Mouse (Mus musculus): ENCODE results near the gene Psd4. TPM values are rescaled to one million over a fixed set of nuclear protein-coding genes. Genes with fewer than 3 reads are reported as not detected.

Gene Psd4
- polyA plus RNA-seq, 1 experiment = 3.6 TPM

DNA sequence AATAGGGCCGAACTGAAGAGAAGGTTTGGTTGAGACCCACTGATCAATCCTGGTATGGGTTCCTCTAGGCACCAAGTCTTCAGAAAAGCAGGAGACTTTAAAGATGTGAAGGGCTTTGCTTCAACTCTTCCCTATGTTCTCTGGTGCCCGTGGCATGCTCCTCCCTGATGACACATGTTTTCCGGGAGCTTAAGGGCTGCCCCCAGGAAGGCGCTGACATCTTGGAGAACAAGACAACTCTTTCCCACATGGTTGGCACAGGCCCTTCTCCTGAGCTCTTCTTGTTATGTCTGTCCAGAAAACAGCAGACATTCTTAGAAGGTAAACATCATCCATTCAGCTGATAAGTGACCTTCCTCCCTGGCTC is 498 bp downstream of the Psd4 start:
- TF ChIP-seq CTCF (conservative IDR thresholded peaks at IDR 0.05; ENCODE audit: insufficient read depth, insufficient read length, low read depth, low read length) = no peak
- TF ChIP-seq POLR2A (IDR thresholded peaks at IDR 0.05; ENCODE audit: low read depth, low read length) = no peak
- DNase-seq = no peak
- Histone ChIP-seq H3K36me3 (ENCODE audit: control insufficient read depth, insufficient read depth, low read length) (no peaks in the 10 kb centered on the region), H3K4me1 (ENCODE audit: control insufficient read depth, insufficient read depth, low read length) (peaks cover 6% of the 10 kb centered on the region; the same call in 1 of the 2 replicates), H3K27ac (ENCODE audit: insufficient read depth, low read depth, low read length) (no peak overlapping the region), H3K27me3 (replicated peaks; ENCODE audit: control insufficient read depth, insufficient read depth, low read length) (no peaks in the 10 kb centered on the region), H3K4me3 (ENCODE audit: insufficient read depth, low read depth, low read length) (peak overlapping the region; percentile 34)
- WGBS = 69% methylated on average over 4 of the region's 4 CpGs

DNA sequence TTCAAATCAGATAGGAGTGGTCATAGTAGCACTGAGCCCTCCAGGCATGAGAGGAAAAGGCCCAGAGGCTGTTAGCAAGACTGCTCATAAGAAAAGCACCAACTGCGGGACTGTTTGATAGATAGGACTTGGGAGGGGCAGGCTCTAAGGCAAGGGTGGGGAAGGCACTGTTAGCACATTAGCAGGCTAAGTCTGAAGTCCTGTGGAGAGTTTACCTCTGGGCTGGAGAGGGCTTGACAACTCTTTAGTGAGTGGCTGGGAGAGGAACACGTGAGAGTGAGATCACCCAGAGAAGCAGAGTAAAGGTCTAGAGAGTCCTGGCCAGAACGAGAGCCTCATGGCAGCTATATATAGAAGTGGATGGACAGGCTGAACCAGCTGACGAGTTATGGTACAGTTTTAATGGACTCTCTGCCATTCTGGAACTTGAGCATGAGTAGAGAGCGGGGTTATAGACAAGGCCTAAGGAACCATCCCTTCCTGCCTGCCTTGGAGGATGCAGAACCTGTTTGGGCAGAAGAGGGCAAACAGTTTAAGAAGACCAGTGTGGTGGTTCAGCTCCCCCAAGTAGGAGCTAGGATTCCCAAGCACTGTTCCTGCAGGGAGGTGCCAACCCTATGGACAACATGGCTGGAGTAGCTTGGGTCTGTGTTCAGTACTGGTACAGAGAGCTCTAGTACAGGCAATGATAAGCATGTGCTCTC is 11.5 kb downstream of the Psd4 start:
- WGBS = 79% methylated on average over 5 of the region's 5 CpGs
- DNase-seq = no peak
- H3K27me3 ChIP-seq (replicated peaks; ENCODE audit: control insufficient read depth, insufficient read depth, low read length) = no peaks in the 10 kb centered on the region
- no peak overlapping the region for H3K27ac ChIP-seq (ENCODE audit: insufficient read depth, low read depth, low read length)
- TF ChIP-seq CTCF (conservative IDR thresholded peaks at IDR 0.05; ENCODE audit: insufficient read depth, insufficient read length, low read depth, low read length) = no peak
- no peak for TF ChIP-seq POLR2A (IDR thresholded peaks at IDR 0.05; ENCODE audit: low read depth, low read length)
- no peaks in the 10 kb centered on the region for H3K36me3 ChIP-seq (ENCODE audit: control insufficient read depth, insufficient read depth, low read length)
- H3K4me1 ChIP-seq (ENCODE audit: control insufficient read depth, insufficient read depth, low read length) = no peaks in the 10 kb centered on the region
- no peak overlapping the region for H3K4me3 ChIP-seq (ENCODE audit: insufficient read depth, low read depth, low read length)

GRCm38 (mm10) chr2:24382456-24383230 is 15.3 kb downstream of the Psd4 start:
- TF ChIP-seq POLR2A (IDR thresholded peaks at IDR 0.05; ENCODE audit: low read depth, low read length) (no peak), CTCF (conservative IDR thresholded peaks at IDR 0.05; ENCODE audit: insufficient read depth, insufficient read length, low read depth, low read length) (no peak)
- 79% methylated on average over 9 of the region's 9 CpGs for WGBS

DNA sequence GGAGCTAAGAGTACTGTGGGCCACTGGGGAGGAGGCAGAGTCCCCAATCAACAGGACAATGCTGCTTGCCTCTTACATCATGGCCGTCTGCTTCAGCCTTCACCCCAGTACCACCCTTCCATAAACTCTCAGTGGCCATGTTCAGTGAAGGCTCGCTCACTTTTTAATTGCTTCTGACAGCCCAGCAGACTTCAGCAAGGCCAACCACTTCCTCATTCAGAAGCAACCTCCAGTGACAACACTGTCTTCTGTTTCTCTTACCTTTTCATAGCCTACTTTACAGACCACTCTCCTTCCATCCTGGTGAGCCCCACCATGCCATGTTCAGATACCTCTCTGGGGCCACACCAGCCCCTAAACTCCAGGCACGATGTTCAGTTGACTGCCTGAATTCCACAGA is 16.3 kb downstream of the Psd4 start:
- no peaks in the 10 kb centered on the region for H3K27me3 ChIP-seq (replicated peaks; ENCODE audit: control insufficient read depth, insufficient read depth, low read length)
- WGBS = 73% methylated on average over 3 of the region's 3 CpGs
- no peak for TF ChIP-seq POLR2A (IDR thresholded peaks at IDR 0.05; ENCODE audit: low read depth, low read length)
- TF ChIP-seq CTCF (conservative IDR thresholded peaks at IDR 0.05; ENCODE audit: insufficient read depth, insufficient read length, low read depth, low read length) = no peak
- H3K27ac ChIP-seq (ENCODE audit: insufficient read depth, low read depth, low read length) = no peak overlapping the region
- H3K4me3 ChIP-seq (ENCODE audit: insufficient read depth, low read depth, low read length) = no peak overlapping the region
- H3K36me3 ChIP-seq (ENCODE audit: control insufficient read depth, insufficient read depth, low read length) = no peaks in the 10 kb centered on the region
- H3K4me1 ChIP-seq (ENCODE audit: control insufficient read depth, insufficient read depth, low read length) = no peaks in the 10 kb centered on the region
- no peak for DNase-seq

More at GRCm38 (mm10) chr2:24382456-24383230, 15.3 kb downstream of the Psd4 start:
- Histone ChIP-seq H3K36me3 (ENCODE audit: control insufficient read depth, insufficient read depth, low read length) (no peaks in the 10 kb centered on the region), H3K4me3 (ENCODE audit: insufficient read depth, low read depth, low read length) (no peak overlapping the region), H3K4me1 (ENCODE audit: control insufficient read depth, insufficient read depth, low read length) (no peaks in the 10 kb centered on the region), H3K27me3 (replicated peaks; ENCODE audit: control insufficient read depth, insufficient read depth, low read length) (no peaks in the 10 kb centered on the region), H3K27ac (ENCODE audit: insufficient read depth, low read depth, low read length) (no peak overlapping the region)
- DNase-seq = no peak

- Histone ChIP-seq H3K4me3 (ENCODE audit: insufficient read depth, low read depth, low read length) (no peak overlapping the region), H3K27ac (ENCODE audit: insufficient read depth, low read depth, low read length) (no peak overlapping the region), H3K4me1 (ENCODE audit: control insufficient read depth, insufficient read depth, low read length) (no peaks in the 10 kb centered on the region), H3K36me3 (ENCODE audit: control insufficient read depth, insufficient read depth, low read length) (no peaks in the 10 kb centered on the region), H3K27me3 (replicated peaks; ENCODE audit: control insufficient read depth, insufficient read depth, low read length) (no peaks in the 10 kb centered on the region)
- DNase-seq = no peak
- TF ChIP-seq CTCF (conservative IDR thresholded peaks at IDR 0.05; ENCODE audit: insufficient read depth, insufficient read length, low read depth, low read length) (no peak), POLR2A (IDR thresholded peaks at IDR 0.05; ENCODE audit: low read depth, low read length) (no peak)
These were observed 17.0 kb downstream of the Psd4 start for GRCm38 (mm10) chr2:24384393-24384792.

DNA sequence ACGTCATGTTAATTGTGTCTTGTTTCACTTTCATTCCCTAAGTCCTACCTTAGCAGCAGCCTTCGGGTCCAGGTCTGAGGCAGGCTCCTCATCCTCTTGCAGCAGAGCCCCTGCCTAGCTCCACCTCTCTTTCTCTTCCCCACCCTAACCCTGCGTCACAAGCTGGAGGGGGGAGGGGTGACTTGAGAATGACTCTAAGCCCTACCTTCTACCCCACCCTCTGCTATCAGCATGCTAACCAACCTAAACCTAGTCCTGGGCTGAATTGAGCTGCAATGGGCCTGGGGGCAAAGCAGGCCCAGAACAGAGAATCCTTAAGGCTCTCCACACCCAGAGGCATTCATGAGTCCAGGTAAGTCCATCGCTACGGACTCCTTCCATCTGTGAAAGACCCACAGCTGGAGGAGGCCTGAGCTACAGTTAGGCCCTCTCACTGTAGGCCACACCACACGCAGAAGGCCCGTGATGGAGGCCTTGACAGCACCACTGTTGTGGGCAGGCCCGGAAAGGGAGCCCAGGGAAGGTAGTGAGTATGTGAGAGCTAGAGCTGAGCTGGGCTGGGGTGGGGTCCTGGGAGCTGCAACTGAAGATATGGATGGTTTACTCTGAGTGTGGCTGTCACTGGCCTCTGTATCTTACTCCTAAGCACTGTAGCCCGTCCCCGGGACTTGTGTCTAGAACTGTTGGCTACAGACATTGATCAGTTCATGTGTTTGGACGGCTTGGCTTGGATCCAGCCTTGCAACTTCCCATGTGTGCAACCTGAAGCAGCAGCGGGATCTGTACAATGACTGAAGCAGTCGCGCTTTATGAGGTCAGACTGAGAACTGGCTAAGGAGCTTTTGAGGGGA is 18.0 kb downstream of the Psd4 start:
- DNase-seq = peak; percentile 6
- TF ChIP-seq CTCF (conservative IDR thresholded peaks at IDR 0.05; ENCODE audit: insufficient read depth, insufficient read length, low read depth, low read length) (no peak), POLR2A (IDR thresholded peaks at IDR 0.05; ENCODE audit: low read depth, low read length) (no peak)
- Histone ChIP-seq H3K27ac (ENCODE audit: insufficient read depth, low read depth, low read length) (no peak overlapping the region), H3K27me3 (replicated peaks; ENCODE audit: control insufficient read depth, insufficient read depth, low read length) (no peaks in the 10 kb centered on the region), H3K36me3 (ENCODE audit: control insufficient read depth, insufficient read depth, low read length) (no peaks in the 10 kb centered on the region), H3K4me1 (ENCODE audit: control insufficient read depth, insufficient read depth, low read length) (no peaks in the 10 kb centered on the region), H3K4me3 (ENCODE audit: insufficient read depth, low read depth, low read length) (no peak overlapping the region)
- 85% methylated on average over 14 of the region's 14 CpGs for WGBS

Data from kidney, adult 2 months (tissue).